Mouse (Mus musculus) bone marrow macrophage, adult 2 months (primary cell): ENCODE results near the gene Foxo3. TPM values are rescaled to one million over a fixed set of nuclear protein-coding genes. Genes with fewer than 3 reads are reported as not detected.

ENCODE experiments used
- H3K27ac ChIP-seq: 2 replicates; pipeline ENCODE4 v1.5.1; 2012; ENCODE audit warnings: low read depth, low read length; ENCODE audit not compliant: insufficient read depth
- H3K4me1 ChIP-seq: 2 replicates; pipeline ENCODE4 v1.6.1; 2012; ENCODE audit warnings: low read length; ENCODE audit not compliant: control insufficient read depth, insufficient read depth
- H3K4me3 ChIP-seq: 2 replicates; pipeline ENCODE4 v1.5.1; 2012; ENCODE audit warnings: mild to moderate bottlenecking, low read length, moderate library complexity; ENCODE audit not compliant: insufficient read depth
- CTCF ChIP-seq: IDR thresholded peaks from 2 replicates; pipeline ENCODE4 v1.5.1; 2012; ENCODE audit warnings: low read depth, mild to moderate bottlenecking, low read length, moderate library complexity
- POLR2A ChIP-seq: IDR thresholded peaks from 2 replicates; pipeline ENCODE4 v1.6.1; 2012; ENCODE audit warnings: mild to moderate bottlenecking, low read depth, low read length, borderline replicate concordance
- polyA plus RNA-seq: library from polyadenylated mRNA; stranded (reverse); fragments of >200 nt; gene quantifications from 2 replicates; pipeline ENCODE4 v1.2.4, GENCODE M21; 2012; ENCODE audit not compliant: missing spikeins, insufficient read depth, insufficient read length

Gene Foxo3
- polyA plus RNA-seq, 1 experiment, result 39.7 TPM

DNA sequence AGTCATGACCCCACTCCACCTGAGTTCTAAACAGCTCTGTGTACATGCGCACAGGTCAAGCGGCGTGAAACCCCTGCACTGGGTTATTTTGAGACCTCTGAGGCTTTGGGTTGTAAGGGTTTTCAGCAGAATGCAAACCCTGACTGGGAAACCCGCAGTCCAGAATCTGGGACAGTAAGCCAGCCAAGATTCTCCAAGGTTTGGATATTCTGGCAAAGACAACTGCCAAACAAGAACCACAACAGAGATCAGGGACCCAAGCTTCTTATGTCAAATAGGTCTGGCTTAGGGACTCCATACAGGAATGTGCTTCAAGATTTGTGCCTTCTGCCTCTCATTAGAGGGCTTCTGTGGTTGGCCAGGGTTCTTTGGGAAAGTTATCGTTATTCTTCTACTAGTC is 21.8 kb downstream of the Foxo3 start:
- TF ChIP-seq POLR2A (no peak), CTCF (no peak)
- no peak overlapping the region for H3K27ac ChIP-seq
- H3K4me1 ChIP-seq, result peaks cover 17% of the 10 kb centered on the region
- H3K4me3 ChIP-seq, result no peak overlapping the region

DNA sequence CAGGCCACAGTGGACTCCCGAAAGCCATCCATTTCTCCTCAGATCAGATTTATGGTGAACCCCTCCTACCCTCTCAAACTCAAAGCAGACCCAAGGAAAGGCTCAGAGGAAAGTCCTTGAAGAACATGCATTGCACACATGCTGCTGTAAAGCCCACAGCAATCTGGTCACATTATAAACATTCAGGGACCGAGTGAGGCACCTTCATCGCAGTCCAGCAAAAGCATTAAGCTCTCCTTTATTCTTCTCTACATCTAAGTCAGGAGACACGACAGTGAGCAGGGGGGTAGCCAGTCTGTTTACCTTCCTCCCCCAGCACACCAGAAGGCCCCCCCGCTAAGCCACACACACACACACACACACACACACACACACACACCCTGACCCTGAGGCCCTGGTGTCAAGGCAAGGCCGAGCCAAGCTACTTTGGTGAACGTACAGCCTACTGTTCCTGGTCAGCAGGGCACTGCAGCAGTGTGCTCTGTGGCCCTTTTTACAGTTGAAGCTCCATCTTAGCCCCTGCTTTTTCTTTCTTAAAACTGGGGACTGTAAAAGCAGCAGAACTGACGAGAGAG is 24.7 kb downstream of the Foxo3 start:
- TF ChIP-seq POLR2A (no peak), CTCF (no peak)
- Histone ChIP-seq H3K27ac (no peak overlapping the region), H3K4me1 (peaks cover 24% of the 10 kb centered on the region), H3K4me3 (no peak overlapping the region)

DNA sequence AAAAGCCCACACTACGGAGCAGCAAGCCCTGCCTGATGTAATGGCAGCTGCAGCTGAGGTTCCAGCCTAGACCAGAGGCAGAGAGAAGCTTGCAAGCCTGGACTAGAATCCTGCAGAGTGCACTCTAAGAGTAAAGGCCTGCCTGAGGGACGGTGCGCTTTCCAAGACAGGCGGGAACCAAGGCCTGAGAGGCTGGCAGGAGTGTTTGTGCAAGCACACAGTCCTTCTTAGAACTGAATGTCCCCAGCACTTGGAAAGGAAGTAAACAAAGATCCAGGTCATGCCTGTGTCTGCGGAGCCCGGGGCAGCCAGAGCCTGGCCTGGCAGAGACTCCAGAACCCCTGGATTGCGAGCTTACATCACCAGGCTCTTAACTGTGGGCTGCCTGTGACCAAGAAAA is 25.4 kb downstream of the Foxo3 start:
- TF ChIP-seq POLR2A, result no peak
- TF ChIP-seq CTCF, result no peak
- no peak overlapping the region for H3K4me3 ChIP-seq
- peaks cover 27% of the 10 kb centered on the region for H3K4me1 ChIP-seq
- no peak overlapping the region for H3K27ac ChIP-seq

DNA sequence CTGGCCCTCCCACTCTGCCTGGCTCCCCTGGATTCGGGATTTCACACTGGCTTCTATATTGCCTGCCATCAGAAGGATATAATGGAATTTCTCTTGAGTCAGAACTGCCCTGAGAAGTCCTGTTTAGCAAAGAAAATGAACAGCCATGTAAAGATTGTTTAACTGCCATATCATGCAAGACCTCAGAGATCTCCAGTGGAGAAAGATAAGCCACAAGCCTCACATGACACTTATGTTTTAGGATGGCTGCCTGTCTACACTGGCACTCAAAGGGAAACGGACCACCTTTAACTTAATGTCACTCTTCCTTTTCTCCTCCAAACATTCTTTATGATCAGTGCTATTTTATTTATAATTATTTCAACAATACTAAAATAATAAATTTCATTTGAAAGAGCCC is 26.6 kb downstream of the Foxo3 start:
- Histone ChIP-seq H3K4me1 (peaks cover 40% of the 10 kb centered on the region), H3K27ac (no peak overlapping the region), H3K4me3 (no peak overlapping the region)
- no peak for TF ChIP-seq POLR2A
- TF ChIP-seq CTCF, result no peak

DNA sequence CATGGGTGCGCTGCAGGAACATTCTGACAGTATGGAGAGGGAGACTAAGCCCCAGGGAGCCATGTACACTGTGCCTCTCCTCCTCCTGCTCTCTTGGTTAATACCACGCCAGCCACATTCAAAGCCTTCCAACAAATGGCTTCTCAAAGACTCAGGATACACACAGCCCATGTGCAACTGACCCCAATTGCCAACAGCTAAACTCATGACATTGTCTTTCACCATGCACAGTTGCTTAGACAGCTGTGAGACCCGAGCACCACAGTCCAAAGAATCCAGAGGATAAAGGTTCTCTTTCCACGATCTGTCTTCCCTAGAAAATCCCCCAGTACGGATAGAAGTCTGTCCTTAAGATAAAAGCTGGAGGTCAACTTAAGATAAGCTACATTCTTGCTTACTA is 27.9 kb downstream of the Foxo3 start:
- Histone ChIP-seq H3K4me1 (peaks cover 52% of the 10 kb centered on the region), H3K4me3 (no peak overlapping the region), H3K27ac (no peak overlapping the region)
- TF ChIP-seq POLR2A (no peak), CTCF (no peak)

DNA sequence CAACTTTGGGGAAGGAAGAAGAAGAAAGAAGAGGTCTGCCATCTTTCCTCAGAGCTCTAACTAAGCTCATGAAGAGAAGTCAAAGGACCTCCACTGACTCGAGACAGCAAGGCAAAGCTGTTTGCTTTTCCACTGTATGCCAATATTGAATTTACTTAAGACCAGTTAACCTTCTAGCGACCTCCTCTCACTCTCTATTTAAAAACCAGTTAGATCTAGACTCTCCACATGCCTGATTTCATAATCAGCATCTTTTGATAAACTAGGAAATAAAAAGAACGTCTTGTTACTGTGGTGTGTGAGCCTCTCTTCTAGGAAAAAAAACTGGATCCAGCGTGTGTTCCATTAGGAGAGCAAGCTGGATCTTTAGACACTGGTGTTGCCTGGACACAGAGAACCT is 28.4 kb downstream of the Foxo3 start:
- no peak overlapping the region for H3K4me3 ChIP-seq
- no peak for TF ChIP-seq CTCF
- TF ChIP-seq POLR2A, result no peak
- H3K4me1 ChIP-seq, result peaks cover 56% of the 10 kb centered on the region
- H3K27ac ChIP-seq, result no peak overlapping the region

DNA sequence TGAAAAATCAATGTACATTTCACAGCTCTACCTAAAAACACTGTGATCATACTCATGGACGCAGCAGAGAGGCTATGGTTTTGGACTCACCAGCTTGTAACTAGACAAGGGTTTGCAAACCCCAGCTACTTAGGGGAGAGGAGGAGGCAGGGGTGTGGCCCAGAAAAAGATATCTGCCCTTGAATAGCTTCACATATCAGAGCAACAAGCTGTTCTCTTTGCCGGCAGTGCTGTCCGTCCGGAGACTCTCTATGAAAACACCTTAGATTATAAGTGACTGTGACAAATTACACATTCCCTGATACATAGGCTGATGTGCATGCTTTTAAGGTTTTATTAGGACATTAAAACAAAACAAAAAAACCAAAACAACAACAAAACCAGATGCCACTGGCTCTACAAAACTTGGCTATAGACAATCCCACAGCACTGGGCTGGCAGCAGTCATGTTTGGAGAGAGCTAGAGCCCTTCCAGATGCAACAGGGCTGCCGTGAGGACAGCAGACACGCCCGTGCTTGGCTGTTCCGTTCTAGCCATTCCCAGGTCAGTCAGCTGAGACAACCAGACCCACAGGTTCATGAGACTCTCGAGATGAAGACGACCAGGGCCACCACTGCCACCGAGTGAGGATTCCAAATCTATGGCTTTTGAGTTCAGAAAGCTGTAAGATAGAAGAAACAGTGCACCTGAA is 29.3 kb downstream of the Foxo3 start:
- Histone ChIP-seq H3K4me1 (peaks cover 62% of the 10 kb centered on the region), H3K4me3 (no peak overlapping the region), H3K27ac (no peak overlapping the region)
- TF ChIP-seq POLR2A, result no peak
- TF ChIP-seq CTCF, result no peak

DNA sequence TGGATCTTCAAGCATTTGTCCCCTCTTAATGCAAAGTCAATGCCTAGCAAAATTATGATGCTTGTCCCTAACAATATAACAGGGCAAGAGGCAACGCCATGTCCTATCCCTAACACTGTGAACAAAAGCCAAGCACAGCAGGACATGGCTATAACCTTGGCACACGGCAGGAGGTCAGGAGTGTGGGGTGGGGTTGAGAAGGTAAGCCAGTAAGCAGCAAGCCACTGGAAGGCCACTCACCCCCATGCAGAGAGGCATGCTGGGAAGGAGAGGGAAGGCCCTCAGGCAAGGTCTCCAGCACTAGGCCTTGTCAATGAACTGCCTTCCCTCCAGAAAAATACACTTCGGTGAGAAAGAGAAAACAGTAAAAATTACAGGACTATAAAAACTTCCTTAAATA is 30.1 kb downstream of the Foxo3 start:
- Histone ChIP-seq H3K4me3 (no peak overlapping the region), H3K27ac (no peak overlapping the region), H3K4me1 (peaks cover 62% of the 10 kb centered on the region)
- no peak for TF ChIP-seq CTCF
- TF ChIP-seq POLR2A, result no peak

DNA sequence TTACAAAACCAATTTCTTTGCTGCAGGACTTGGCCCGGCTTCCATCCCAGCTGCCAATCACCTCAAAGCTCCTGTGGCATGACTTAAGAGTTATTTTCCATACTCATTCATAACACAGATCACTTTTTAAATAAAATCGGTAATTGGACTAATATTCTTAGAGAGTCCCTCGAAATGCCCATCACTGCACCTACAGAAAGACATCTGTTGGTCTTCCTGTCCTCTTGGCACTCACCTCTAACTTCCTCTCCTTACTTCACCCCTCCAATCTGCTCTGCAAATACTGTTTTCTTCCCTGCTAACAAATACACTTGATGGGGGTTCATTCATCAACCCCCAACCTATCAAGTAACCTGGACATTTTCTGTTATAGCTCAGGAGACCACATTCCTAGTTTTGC is 30.9 kb downstream of the Foxo3 start:
- no peak for TF ChIP-seq POLR2A

DNA sequence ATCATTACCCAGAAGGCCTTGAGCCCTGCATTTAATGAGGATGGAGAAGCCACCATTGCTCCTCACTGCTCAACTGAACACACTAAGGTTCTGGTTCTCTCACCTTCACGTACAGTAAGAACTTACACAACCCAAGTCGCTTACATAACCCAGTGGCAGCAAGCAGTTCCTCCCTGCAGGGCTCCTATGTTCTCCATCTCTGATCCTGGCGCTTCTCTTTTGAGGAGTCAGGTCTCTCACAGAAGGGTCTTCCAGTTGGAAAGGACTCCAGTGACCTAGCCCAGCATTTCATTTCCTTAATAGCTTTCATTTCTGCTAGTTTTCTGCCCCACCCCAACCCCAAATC is 31.3 kb downstream of the Foxo3 start:
- Histone ChIP-seq H3K27ac (peak overlapping the region; percentile 51), H3K4me1 (peaks cover 59% of the 10 kb centered on the region), H3K4me3 (no peak overlapping the region)
- TF ChIP-seq CTCF (no peak), POLR2A (no peak)

More for the DNA sequence above, 30.9 kb downstream of the Foxo3 start:
- Histone ChIP-seq H3K27ac (no peak overlapping the region; the same call in 1 of the 2 replicates), H3K4me1 (peaks cover 59% of the 10 kb centered on the region), H3K4me3 (no peak overlapping the region)
